Mouse (Mus musculus): ENCODE results near the gene Olfr371.

Olfr371 gene

GRCm38 (mm10) chr8:85225688-85226087, at the start of gene Olfr371:
Gene Olfr371, plus strand, starts transcription at chr8:85225988.
- DNase-seq (ENCODE audit: low read depth): no peak

- no peak for DNase-seq (ENCODE audit: low read depth)
Measured at GRCm38 (mm10) chr8:85192346-85192745, 33.4 kb upstream of the Olfr371 start.

DNA sequence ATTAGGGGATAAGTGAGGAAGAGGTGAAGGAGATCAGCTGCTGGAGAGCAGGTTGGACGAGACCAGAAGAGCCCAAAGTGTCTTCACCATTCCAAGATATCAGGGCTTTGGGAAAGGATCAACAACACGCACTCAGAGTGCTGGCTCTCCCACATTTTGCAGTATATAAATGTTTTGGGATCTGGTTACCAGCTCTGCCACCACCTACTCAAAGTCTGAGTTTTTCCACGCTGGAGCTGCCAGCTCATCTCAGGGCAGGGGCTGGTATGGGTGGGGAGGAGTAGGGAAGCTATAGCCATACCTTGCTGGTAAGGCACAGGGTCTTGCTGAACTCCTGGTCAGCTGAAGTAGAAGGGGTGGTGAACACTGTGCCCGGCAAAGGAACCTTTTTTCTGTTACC, 5.6 kb upstream of the Olfr371 start:
- DNase-seq (ENCODE audit: low read depth): no peak

GRCm38 (mm10) chr8:85220992-85221391, 4.8 kb upstream of the Olfr371 start:
- no peak for DNase-seq (ENCODE audit: low read depth)

DNA sequence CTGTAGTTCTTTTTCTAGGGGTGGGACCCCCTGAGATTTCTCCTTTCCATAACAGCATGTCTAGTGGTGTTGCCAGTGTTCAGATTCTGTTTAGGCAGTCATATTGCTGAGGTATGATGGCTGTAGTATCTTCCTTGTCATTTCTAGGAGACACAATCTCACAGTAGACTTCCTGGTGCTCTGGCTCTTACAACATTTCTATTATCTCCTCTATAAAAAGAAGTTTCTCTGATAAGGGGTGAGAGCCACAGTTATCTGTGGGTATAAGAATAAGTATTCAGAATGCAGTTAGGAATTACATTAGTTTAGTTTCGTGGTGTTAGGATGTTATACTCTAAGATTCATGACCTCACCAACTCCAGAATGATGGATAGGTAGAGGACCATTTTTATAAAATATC, 1.5 kb downstream of the Olfr371 start:
- no peak for DNase-seq (ENCODE audit: low read depth)
